10 mouse cellular contexts compared by ENCODE assay signal in genomic region chr5:106758036-106758435, GRCm38 (mm10).
DNase-seq lines count a peak whose midpoint lies in the region; ATAC-seq lines count a peak whose summit lies in the region.
"Had no signal": no experiment of that assay in that cellular context is flagged by ENCODE, and none has a peak within 500 bp of the region (broad histone marks: within the 10 kb centered on the region; RNA-seq: fewer than 3 reads in every experiment).

No protein-coding gene starts in this region.

- H3K4me1 ChIP-seq in hindbrain, embryonic 10.5 days (replicated peaks): peaks cover 23% of the 10 kb centered on the region
- peaks cover 5% of the 10 kb centered on the region; the same call in 1 of the 2 replicates for H3K4me1 ChIP-seq in hindbrain, embryonic 16.5 days (ENCODE audit: control insufficient read depth, insufficient read depth, low read depth, low read length)
- peaks cover 17% of the 10 kb centered on the region for H3K4me1 ChIP-seq in forebrain, embryonic 15.5 days
- peaks cover 18% of the 10 kb centered on the region for H3K4me1 ChIP-seq in midbrain, embryonic 12.5 days

- H3K27ac ChIP-seq in hindbrain, embryonic 10.5 days: no peak overlapping the region; the same call in 1 of the 2 replicates
- no peak overlapping the region for H3K27ac ChIP-seq in hindbrain, embryonic 16.5 days (ENCODE audit: low read depth, low read length)
- H3K27ac ChIP-seq in forebrain, embryonic 15.5 days (replicated peaks): no peak overlapping the region
- no peak overlapping the region for H3K27ac ChIP-seq in midbrain, embryonic 12.5 days (replicated peaks)

- no peak overlapping the region for H3K9ac ChIP-seq in hindbrain, embryonic 16.5 days (ENCODE audit: low read depth, low read length)
- no peak overlapping the region for H3K9ac ChIP-seq in forebrain, embryonic 15.5 days (replicated peaks)
- H3K9ac ChIP-seq in midbrain, embryonic 12.5 days (replicated peaks): no peak overlapping the region

- peak overlapping the region; percentile 46 for H3K4me3 ChIP-seq in hindbrain, embryonic 10.5 days
- no peak overlapping the region for H3K4me3 ChIP-seq in hindbrain, embryonic 16.5 days (ENCODE audit: low read length)
- peak overlapping the region; percentile 34; the same call in 1 of the 2 replicates for H3K4me3 ChIP-seq in forebrain, embryonic 15.5 days
- H3K4me3 ChIP-seq in midbrain, embryonic 12.5 days: 0 out of 2 replicates have a peak overlapping the region, but pooled peaks have one; percentile 33

- no peaks in the 10 kb centered on the region for H3K9me3 ChIP-seq in hindbrain, embryonic 10.5 days
- no peaks in the 10 kb centered on the region for H3K9me3 ChIP-seq in hindbrain, embryonic 16.5 days (ENCODE audit: control insufficient read depth, low read length)
- H3K9me3 ChIP-seq in forebrain, embryonic 15.5 days: no peaks in the 10 kb centered on the region
- H3K9me3 ChIP-seq in midbrain, embryonic 12.5 days: no peaks in the 10 kb centered on the region

- peaks cover 34% of the 10 kb centered on the region for H3K27me3 ChIP-seq in hindbrain, embryonic 10.5 days (ENCODE audit: insufficient read depth, poor library complexity, severe bottlenecking)
- 0 out of 2 replicates have a peak, but pooled peaks cover 5% of the 10 kb centered on the region for H3K27me3 ChIP-seq in hindbrain, embryonic 16.5 days (replicated peaks; ENCODE audit: control insufficient read depth, insufficient read depth, low read length)
- peaks cover 10% of the 10 kb centered on the region for H3K27me3 ChIP-seq in forebrain, embryonic 15.5 days
- H3K27me3 ChIP-seq in midbrain, embryonic 12.5 days: peaks cover 22% of the 10 kb centered on the region

- no peak for DNase-seq in hindbrain, embryonic 10.5 days (ENCODE audit: low spot score)
- DNase-seq in thymus, postnatal 25 days: peak; percentile 64
- DNase-seq in layer of hippocampus, adult 11-12 months (ENCODE audit: low spot score): no peak
- no peak for DNase-seq in kidney, postnatal 25 days
- DNase-seq: lung, postnatal 14 days had no signal

- no peak overlapping the region; the same call in 1 of the 2 replicates for H3K4me2 ChIP-seq in hindbrain, embryonic 16.5 days (ENCODE audit: low read length)
- H3K4me2 ChIP-seq in forebrain, embryonic 15.5 days (replicated peaks): peak overlapping the region; percentile 47
- H3K4me2 ChIP-seq in midbrain, embryonic 12.5 days (replicated peaks): peak overlapping the region; percentile 61

- WGBS in hindbrain, embryonic 10.5 days: 4% methylated on average over 16 of the region's 16 CpGs
- WGBS in hindbrain, embryonic 16.5 days: 14% methylated on average over 14 of the region's 16 CpGs
- 16% methylated on average over 16 of the region's 16 CpGs for WGBS in forebrain, embryonic 15.5 days
- WGBS in midbrain, embryonic 12.5 days: 6% methylated on average over 16 of the region's 16 CpGs

- ATAC-seq in hindbrain, embryonic 16.5 days: no peak
- ATAC-seq in forebrain, embryonic 15.5 days (replicated peaks): no peak
- peak; percentile 35; the same call in 1 of the 2 replicates for ATAC-seq in midbrain, embryonic 12.5 days (ENCODE audit: low FRiP score, low read depth)
- ATAC-seq in activated CD4-positive, CD25-positive, alpha-beta regulatory T cell, adult 4 months: no peak
- ATAC-seq: intestine, embryonic 16.5 days had no signal

- no peaks in the 10 kb centered on the region for H3K36me3 ChIP-seq in hindbrain, embryonic 10.5 days
- H3K36me3 ChIP-seq in hindbrain, embryonic 16.5 days (ENCODE audit: control insufficient read depth, insufficient read depth, low read length): no peaks in the 10 kb centered on the region
- no peaks in the 10 kb centered on the region for H3K36me3 ChIP-seq in forebrain, embryonic 15.5 days
- H3K36me3 ChIP-seq in midbrain, embryonic 12.5 days: no peaks in the 10 kb centered on the region
